ENCODE assay signal across 18 mouse cellular contexts in the genomic region with DNA sequence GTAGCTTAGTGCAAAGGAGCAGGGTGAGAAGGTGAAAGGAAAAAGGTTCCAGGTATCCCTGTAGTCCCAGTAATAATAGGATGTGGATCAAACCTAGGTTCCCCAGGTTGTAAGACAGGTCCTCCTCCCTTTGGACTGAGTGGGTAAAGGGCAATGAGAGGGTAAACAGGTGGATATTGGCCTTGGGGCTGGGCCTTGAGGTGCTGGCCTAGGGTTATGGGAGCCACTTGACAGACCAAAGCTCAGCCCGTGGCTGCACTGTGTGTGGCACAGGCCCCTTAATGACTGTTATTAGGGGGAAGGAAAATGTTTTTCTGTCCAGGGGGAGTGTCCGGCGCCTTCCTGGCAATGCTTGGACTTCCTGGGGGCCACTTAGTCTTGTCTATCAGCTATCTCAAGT. TPM values are rescaled to one million over a fixed set of nuclear protein-coding genes. Genes with fewer than 3 reads are reported as not detected.
"Had no signal": no experiment of that assay in that cellular context is flagged by ENCODE, and none has a peak within 500 bp of the region (broad histone marks: within the 10 kb centered on the region; RNA-seq: fewer than 3 reads in every experiment).

No protein-coding gene starts in this region.

- H3K4me1 ChIP-seq: neural tube, embryonic 13.5 days; neural tube, embryonic 15.5 days; stomach, embryonic 15.5 days had no signal

- H3K9ac ChIP-seq: neural tube, embryonic 13.5 days; neural tube, embryonic 15.5 days; stomach, embryonic 15.5 days had no signal

- H3K27ac ChIP-seq: neural tube, embryonic 13.5 days; neural tube, embryonic 15.5 days; stomach, embryonic 15.5 days; stomach, postnatal 0 days had no signal

- H3K9me3 ChIP-seq: neural tube, embryonic 13.5 days; neural tube, embryonic 15.5 days; stomach, embryonic 15.5 days had no signal

- H3K4me2 ChIP-seq: neural tube, embryonic 13.5 days; neural tube, embryonic 15.5 days; stomach, embryonic 15.5 days had no signal

- H3K27me3 ChIP-seq: neural tube, embryonic 13.5 days; neural tube, embryonic 15.5 days; stomach, embryonic 15.5 days had no signal

- H3K36me3 ChIP-seq: neural tube, embryonic 13.5 days; neural tube, embryonic 15.5 days; stomach, embryonic 15.5 days had no signal

- DNase-seq: retina, postnatal 1 day; right cerebral cortex, adult 18-20 months; right cerebral cortex, postnatal 14 days; right cerebral cortex, postnatal 25 days; right cerebral cortex, postnatal 4 days; spleen, adult 18-20 months; thymus, adult 18-20 months; thymus, adult 2 months; thymus, postnatal 14 days; thymus, postnatal 25 days; thymus, postnatal 4 days had no signal

- H3K4me3 ChIP-seq: neural tube, embryonic 13.5 days; neural tube, embryonic 15.5 days; stomach, embryonic 15.5 days had no signal

RNA-seq across cellular contexts. Expression of a gene that starts 3.3 kb away (rescaled TPM):
- total RNA-seq: neutrophil, adult 5-6 weeks had no signal
- polyA plus RNA-seq: spleen, adult 2 months; testis, adult 2 months had no signal
